In genomic region chr8:107424597-107425229, GRCm38 (mm10) we compare ENCODE assay signal across 8 mouse cellular contexts. TPM values are rescaled to one million over a fixed set of nuclear protein-coding genes. Genes with fewer than 3 reads are reported as not detected.
A peak's percentile ranks its signal among the peaks of the same experiment; 100 is the strongest.
DNase-seq lines count a peak whose midpoint lies in the region; ATAC-seq lines count a peak whose summit lies in the region.

Gene Nob1, minus strand, starts transcription at chr8:107425051.

- peak within 1 kb of the TSS; percentile 86 for H3K9ac ChIP-seq in hindbrain, embryonic 11.5 days (ENCODE audit: low read depth, low read length)

- ATAC-seq in hindbrain, embryonic 11.5 days (ENCODE audit: low FRiP score): peak; percentile 98

- peak within 1 kb of the TSS; percentile 65 for H3K4me3 ChIP-seq in hindbrain, embryonic 11.5 days (ENCODE audit: low read depth, low read length)

- H3K9me3 ChIP-seq in hindbrain, embryonic 11.5 days (ENCODE audit: control insufficient read depth, low read length): no peaks in the 10 kb centered on the region

- peak within 1 kb of the TSS; percentile 63 for H3K4me2 ChIP-seq in hindbrain, embryonic 11.5 days (replicated peaks; ENCODE audit: low read depth, low read length)

- 0 out of 2 replicates have a peak, but pooled peaks cover 3% of the 10 kb centered on the region for H3K36me3 ChIP-seq in hindbrain, embryonic 11.5 days (ENCODE audit: control insufficient read depth, insufficient read depth, low read length)

- no peak within 1 kb of the TSS for H3K27ac ChIP-seq in hindbrain, embryonic 11.5 days (ENCODE audit: low read depth, low read length)

- DNase-seq in MN1 (ENCODE audit: low spot score): peak; percentile 98
- peak; percentile 97 for DNase-seq in cerebellum, adult 9-10 months
- peak; percentile 91 to 99 for DNase-seq in frontal cortex, adult 2 months (ENCODE audit: extremely low spot score in 1 of 2, low spot score in 1 of 2)
- DNase-seq in hindbrain, embryonic 11.5 days (ENCODE audit: low spot score): peak; percentile 99
- peak; percentile 97 to 99 for DNase-seq in layer of hippocampus, postnatal 10 days (ENCODE audit: low spot score in 2 of 2)
- peak; percentile 97 for DNase-seq in lung, postnatal 10 days
- DNase-seq in ovary, postnatal 36 days (ENCODE audit: low spot score): peak; percentile 96
- DNase-seq in thymus, postnatal 25 days: peak; percentile 96

- no peaks in the 10 kb centered on the region for H3K27me3 ChIP-seq in hindbrain, embryonic 11.5 days (ENCODE audit: control insufficient read depth, insufficient read depth, low read length)

- under 1% methylated on average over 50 of the region's 50 CpGs for WGBS in hindbrain, embryonic 11.5 days

- H3K4me1 ChIP-seq in hindbrain, embryonic 11.5 days (replicated peaks; ENCODE audit: control insufficient read depth, insufficient read depth, low read length): no peaks in the 10 kb centered on the region

RNA-seq across cellular contexts. Expression of gene Nob1, which starts in this region (rescaled TPM):
- polyA plus RNA-seq in frontal cortex, adult 2 months (2012; rRNA removed): 55.1 and 58.2 TPM in 2 replicates
- 78.9 and 80.3 TPM in 2 replicates for polyA plus RNA-seq in hindbrain, embryonic 11.5 days (2014; fragmentation: Nextera tagmentation; extraction: Ambion mirVana)
- total RNA-seq in layer of hippocampus, postnatal 10 days (2021): 10 to 100 TPM; 36.3 to 36.9 TPM
